Mouse (Mus musculus) neural tube, embryonic 10.5 days (tissue): ENCODE results near the gene Asic2.

Experiments used
- DNase-seq: peaks from one replicate; pipeline ENCODE4 v3.0.0-alpha.2; 2017; ENCODE audit warnings: low spot score; ENCODE audit errors: extremely low spot score

The Asic2 gene

DNA sequence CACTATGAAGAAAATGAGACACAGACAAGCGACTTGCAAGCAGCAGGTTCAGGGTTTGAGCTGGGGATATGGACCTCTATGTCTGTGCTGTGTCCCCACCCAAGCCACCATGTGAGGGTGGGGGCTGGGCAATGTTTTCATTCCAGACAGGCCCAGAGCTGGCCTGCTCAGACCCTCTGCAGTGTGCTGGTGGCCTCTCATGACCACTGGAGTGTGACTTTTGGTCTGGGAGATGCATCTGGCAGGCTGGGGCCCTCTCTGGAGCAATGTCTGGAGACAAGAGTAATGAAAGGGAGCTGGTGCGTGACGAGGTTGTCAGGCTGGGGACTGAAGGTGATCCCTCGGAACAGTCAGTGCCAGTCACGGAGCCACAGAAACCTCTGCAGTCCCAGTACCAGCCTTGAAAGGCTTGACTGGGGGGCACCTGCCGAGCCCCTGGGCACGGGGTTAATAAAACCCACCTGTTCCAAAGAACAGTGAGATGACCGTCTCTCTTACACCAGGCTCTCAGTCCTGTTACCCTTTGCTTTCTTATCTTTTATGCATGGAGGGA lies 848.2 kb downstream of the Asic2 start:
- no peak for DNase-seq

DNA sequence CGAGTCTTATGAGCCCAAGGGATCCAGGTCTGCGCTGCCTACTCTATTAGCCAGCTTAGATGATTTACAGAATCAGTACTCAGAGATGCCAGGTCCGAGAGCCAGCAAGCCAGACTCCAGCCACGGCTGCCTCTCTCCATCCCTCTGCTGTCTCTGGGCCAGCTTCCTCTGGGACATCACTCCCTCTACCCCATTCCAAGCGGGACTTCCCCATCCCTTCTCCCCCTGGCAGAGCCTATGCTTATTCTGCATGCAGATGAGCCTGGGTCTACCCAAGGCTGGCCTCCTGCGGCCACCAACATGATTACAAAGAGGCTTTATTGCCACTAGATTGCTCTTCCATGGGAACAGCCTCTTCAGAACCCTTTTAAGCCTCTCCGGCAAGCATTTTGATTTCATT lies 850.2 kb downstream of the Asic2 start:
- DNase-seq, result no peak

GRCm38 (mm10) chr11:81115666-81116065 lies 852.6 kb downstream of the Asic2 start:
- DNase-seq, result peak; percentile 76

- no peak for DNase-seq
Measured at GRCm38 (mm10) chr11:81111626-81112025, 856.6 kb downstream of the Asic2 start.

GRCm38 (mm10) chr11:81110049-81110448 lies 858.2 kb downstream of the Asic2 start:
- DNase-seq, result no peak

- DNase-seq, result no peak
Measured at GRCm38 (mm10) chr11:81106949-81107348, 861.3 kb downstream of the Asic2 start.

DNA sequence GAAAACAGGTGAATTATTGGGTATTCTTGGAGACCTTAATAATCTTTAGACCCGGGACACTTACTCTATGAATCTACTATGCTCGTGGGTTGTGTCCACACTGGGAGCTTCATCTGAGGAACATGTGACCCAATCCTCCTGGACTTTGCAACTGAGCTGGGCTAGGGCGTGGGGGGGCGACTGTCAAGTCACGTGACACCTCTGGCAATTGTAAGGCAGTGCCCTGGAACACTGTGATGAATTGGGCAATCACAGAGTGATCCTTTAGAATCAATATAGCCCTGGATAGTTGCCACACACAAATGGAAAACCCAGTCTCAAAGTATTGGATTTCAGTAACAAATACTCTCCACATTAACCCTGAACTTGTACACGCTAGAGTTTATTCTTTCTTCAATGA lies 867.4 kb downstream of the Asic2 start:
- DNase-seq, result no peak

- DNase-seq, result no peak
Measured at GRCm38 (mm10) chr11:81096011-81096410, 872.2 kb downstream of the Asic2 start.

GRCm38 (mm10) chr11:81094581-81094980 lies 873.7 kb downstream of the Asic2 start:
- DNase-seq, result no peak

- no peak for DNase-seq
Measured at GRCm38 (mm10) chr11:81092161-81092560, 876.1 kb downstream of the Asic2 start.

- DNase-seq, result no peak
Measured at GRCm38 (mm10) chr11:81083822-81084221, 884.4 kb downstream of the Asic2 start.

DNA sequence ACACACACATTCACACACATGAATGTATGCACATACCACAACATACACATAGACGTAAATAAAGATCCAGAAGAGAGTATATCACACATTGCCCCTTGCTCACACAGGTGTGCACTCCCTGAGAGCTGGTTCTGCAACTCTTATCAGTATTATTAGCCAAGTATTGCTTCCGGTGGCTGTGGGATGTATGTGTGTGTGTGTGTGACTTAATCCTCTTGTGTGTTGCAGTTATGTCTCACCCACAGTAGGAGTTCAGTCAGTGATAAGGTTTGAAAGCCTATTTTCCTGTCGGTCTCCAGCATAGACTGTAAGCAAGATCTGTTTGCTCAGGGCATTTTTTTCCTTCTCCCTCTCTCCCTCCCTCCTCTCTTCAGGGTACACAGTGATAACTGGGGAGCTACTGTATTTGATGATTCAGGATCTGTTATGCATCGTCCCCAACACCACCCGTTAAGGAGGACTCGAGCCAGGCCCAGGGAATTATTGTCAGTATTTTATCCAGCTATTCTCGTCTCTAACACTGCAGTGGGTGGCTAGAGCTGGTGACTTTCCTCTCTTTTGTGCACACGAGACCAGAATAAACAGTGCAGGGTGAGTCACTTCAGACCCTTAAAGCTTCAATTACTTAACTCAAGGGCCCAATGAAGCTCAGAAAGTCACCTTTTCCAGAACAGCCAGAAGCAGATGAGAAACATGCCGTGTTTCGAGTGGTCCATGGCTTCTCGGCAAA lies 888.0 kb downstream of the Asic2 start:
- no peak for DNase-seq

DNA sequence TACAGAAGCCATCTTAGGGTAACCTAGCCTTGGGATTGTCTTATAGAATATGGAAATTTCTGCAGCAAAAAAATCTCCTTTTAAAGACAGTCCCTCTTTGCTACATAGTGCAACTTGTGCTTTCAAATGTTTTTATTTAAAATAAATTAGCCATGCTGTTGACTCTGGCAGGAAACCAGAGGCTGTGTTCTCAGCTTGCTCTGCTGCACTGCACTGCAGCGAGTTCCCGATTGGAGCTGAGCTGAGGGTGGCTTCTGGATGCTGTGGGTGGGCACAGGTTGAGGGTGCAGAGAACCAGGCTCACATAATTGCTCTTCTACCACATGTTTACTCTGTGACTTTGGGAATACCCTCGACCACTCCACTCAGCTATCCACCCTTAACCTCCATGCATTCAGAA lies 889.0 kb downstream of the Asic2 start:
- DNase-seq, result no peak

GRCm38 (mm10) chr11:81071836-81072235 lies 896.4 kb downstream of the Asic2 start:
- no peak for DNase-seq

GRCm38 (mm10) chr11:81065386-81065785 lies 902.9 kb downstream of the Asic2 start:
- DNase-seq, result no peak

GRCm38 (mm10) chr11:81064006-81064405 lies 904.3 kb downstream of the Asic2 start:
- DNase-seq, result no peak

DNA sequence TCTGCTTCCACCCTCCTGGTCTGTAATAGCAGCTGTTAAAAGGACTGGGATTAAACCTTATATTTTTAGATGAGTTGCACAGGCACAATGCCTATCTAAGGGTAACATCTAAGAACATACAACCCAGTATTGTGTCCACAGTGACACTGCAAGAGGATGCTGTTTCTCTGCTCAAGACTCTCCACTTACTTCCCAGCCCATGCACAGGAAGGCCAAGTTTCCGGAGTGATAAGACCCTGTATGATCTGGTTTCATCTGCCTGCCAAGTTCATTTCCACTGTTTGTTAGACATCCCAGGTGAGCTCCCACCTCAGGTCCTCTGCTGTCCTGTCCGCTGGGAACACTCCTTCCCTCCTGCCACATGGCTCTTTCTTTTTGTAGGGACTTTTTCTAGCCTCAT lies 908.2 kb downstream of the Asic2 start:
- DNase-seq, result no peak

GRCm38 (mm10) chr11:81059546-81059945 lies 908.7 kb downstream of the Asic2 start:
- no peak for DNase-seq

GRCm38 (mm10) chr11:81057506-81057905 lies 910.8 kb downstream of the Asic2 start:
- no peak for DNase-seq

GRCm38 (mm10) chr11:81056776-81057175 lies 911.5 kb downstream of the Asic2 start:
- DNase-seq, result no peak

DNA sequence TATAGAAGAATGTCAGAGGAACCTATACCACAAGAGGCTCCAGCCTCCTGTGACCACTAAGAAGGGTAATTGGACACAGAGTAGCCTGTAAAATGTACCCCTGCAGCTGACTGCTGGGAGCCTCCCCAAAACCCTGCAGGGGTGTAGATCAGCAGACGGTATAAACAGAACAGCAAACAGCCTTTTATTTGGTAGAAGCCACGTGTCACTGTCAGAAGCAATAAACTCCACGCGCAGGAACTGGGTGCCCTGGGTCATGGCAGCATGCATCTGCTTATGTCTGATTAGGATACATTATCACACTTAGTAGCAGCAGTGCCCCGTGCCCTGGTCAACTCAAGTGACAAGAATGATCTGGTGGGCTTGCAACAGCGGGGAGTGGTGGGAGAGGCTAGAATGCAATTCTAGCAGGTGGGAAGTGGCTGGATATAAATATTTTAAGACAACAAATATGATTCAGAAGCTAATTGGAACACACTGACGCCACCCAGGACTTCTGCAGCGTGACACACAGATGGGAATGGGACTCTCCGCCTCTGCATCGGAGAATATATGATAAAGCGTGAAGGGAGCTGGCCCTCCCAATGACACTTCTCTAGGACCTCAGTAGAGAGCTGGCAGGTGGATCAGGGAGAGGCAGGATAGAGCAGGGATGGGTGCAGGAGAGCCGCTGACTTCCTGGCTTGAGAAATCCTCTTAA lies 912.7 kb downstream of the Asic2 start:
- no peak for DNase-seq

GRCm38 (mm10) chr11:81053826-81054225 lies 914.4 kb downstream of the Asic2 start:
- DNase-seq, result no peak

DNA sequence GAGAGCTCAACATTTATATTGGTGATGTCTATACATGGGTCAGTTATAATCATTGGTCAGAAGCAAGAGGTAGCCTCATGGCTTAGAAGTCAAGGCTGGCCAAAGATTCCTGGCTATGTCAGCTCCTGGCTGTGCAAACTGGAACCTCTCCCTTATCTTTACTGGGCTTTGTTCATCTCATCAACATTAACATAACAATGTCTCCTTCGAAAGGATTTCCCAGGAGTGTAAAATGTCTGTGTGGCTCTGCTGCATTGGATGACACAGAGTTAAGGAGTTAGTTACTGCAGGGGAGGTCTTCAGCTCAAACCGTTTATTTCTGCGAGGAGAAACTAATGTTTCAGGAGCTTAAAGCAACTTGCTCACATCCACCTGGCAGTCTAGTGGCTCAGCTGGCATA lies 926.6 kb downstream of the Asic2 start:
- DNase-seq, result no peak
